Mouse (Mus musculus) small intestine, adult 2 months (tissue): Measurements from ENCODE around the gene Pex11g.

Experiments used
- CTCF ChIP-seq: fragments of 200-500 bp; IDR thresholded peaks from 2 replicates; pipeline ENCODE4 v1.5.1; 2012; ENCODE audit warnings: low read depth, mild to moderate bottlenecking, control low read depth, inconsistent platforms, low read length, moderate library complexity, mixed read lengths; ENCODE audit not compliant: insufficient replicate concordance, insufficient read length; ENCODE audit errors: extremely low read depth
- POLR2A ChIP-seq: fragments of 200-500 bp; IDR thresholded peaks from 2 replicates; pipeline ENCODE4 v1.6.1; 2012; ENCODE audit warnings: low read depth, mild to moderate bottlenecking, control low read depth, inconsistent platforms, low read length, moderate library complexity

DNA sequence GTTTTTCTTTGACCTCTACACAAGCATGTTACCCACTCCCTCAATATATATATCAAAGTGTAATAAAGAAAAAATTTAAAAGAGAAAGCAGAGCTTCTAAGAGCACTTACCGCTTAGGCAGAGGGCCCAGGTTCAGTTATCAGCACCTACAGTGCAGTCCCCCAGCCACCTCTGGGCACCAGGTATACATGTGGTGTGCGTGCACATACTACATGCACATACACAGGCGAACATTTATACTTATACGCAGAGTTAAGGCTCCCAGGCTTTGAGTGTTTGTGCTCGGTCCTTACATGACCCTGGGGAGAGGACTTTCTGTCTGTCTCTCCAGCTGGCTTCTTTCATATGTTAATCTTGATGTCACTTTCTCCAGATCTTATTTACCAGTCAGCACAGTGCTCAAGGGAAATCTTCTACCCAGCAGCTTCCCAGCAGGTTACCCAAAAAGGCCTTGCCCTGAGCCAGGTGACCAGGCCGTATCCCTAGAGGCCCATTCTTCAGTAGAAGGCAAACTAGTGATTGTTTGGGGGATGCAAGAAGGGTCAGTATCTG lies 52.8 kb downstream of the Pex11g start:
- TF ChIP-seq CTCF = no peak
- no peak for TF ChIP-seq POLR2A
